ENCODE assay signal across 23 mouse cellular contexts in genomic region chr1:43558329-43558728, GRCm38 (mm10).
DNase-seq lines count a peak whose midpoint lies in the region; ATAC-seq and TF ChIP-seq lines count a peak whose summit lies in the region.
"Had no signal": no experiment of that assay in that cellular context is flagged by ENCODE, and none has a peak within 500 bp of the region (broad histone marks: within the 10 kb centered on the region; RNA-seq: fewer than 3 reads in every experiment).

No protein-coding gene starts in this region.

- no peak for TF ChIP-seq RAD21 in MEL (IDR thresholded peaks at IDR 0.05; ENCODE audit: low read depth, low read length)

- no peaks in the 10 kb centered on the region for H3K27me3 ChIP-seq in liver, postnatal 0 days (ENCODE audit: insufficient read depth, low read length)
- no peaks in the 10 kb centered on the region for H3K27me3 ChIP-seq in MEL (ENCODE audit: control insufficient read depth in 1 of 2, insufficient read depth in 2 of 2, low read length in 2 of 2)
- no peaks in the 10 kb centered on the region for H3K27me3 ChIP-seq in liver, embryonic 14.5 days (ENCODE audit: control insufficient read depth, insufficient read depth, low read length)
- no peaks in the 10 kb centered on the region for H3K27me3 ChIP-seq in neural tube, embryonic 15.5 days (replicated peaks)
- H3K27me3 ChIP-seq: embryonic facial prominence, embryonic 12.5 days; hindbrain, embryonic 13.5 days; Patski had no signal

- H3K4me1 ChIP-seq in liver, postnatal 0 days (ENCODE audit: insufficient read depth): peaks cover 16% of the 10 kb centered on the region
- peaks cover 16 to 17% of the 10 kb centered on the region in 2 experiments for H3K4me1 ChIP-seq in MEL (ENCODE audit: control insufficient read depth in 1 of 2, insufficient read depth in 2 of 2, low read length in 2 of 2)
- peaks cover 55 to 62% of the 10 kb centered on the region in 2 experiments for H3K4me1 ChIP-seq in liver, embryonic 14.5 days (replicated peaks; ENCODE audit: control insufficient read depth in 2 of 2, insufficient read depth in 2 of 2, low read length in 1 of 2)
- H3K4me1 ChIP-seq in neural tube, embryonic 15.5 days: peaks cover 15% of the 10 kb centered on the region; the same call in 1 of the 2 replicates

- no peak overlapping the region for H3K9ac ChIP-seq in liver, postnatal 0 days (replicated peaks)
- no peak overlapping the region for H3K9ac ChIP-seq in MEL (ENCODE audit: control insufficient read depth, low read depth, low read length, poor library complexity, severe bottlenecking)
- H3K9ac ChIP-seq in liver, embryonic 14.5 days (replicated peaks): peak overlapping the region; percentile 44
- H3K9ac ChIP-seq in neural tube, embryonic 15.5 days (replicated peaks): no peak overlapping the region
- H3K9ac ChIP-seq: embryonic facial prominence, embryonic 12.5 days; hindbrain, embryonic 13.5 days had no signal

- H3K36me3 ChIP-seq in liver, postnatal 0 days (replicated peaks; ENCODE audit: insufficient read depth, low read length): peaks cover 6% of the 10 kb centered on the region; the same call in 1 of the 2 replicates
- peaks cover 0 to 20% of the 10 kb centered on the region in 2 experiments; a peak in 2 of 4 replicates for H3K36me3 ChIP-seq in MEL (ENCODE audit: control insufficient read depth in 1 of 2, insufficient read depth in 2 of 2, low read length in 2 of 2)
- no peaks in the 10 kb centered on the region; the same call in 1 of the 2 replicates for H3K36me3 ChIP-seq in liver, embryonic 14.5 days (replicated peaks; ENCODE audit: control insufficient read depth, insufficient read depth, low read depth)
- H3K36me3 ChIP-seq in neural tube, embryonic 15.5 days: no peaks in the 10 kb centered on the region; the same call in 1 of the 2 replicates

- H3K4me2 ChIP-seq in liver, postnatal 0 days (ENCODE audit: low read depth, low read length): no peak overlapping the region
- peak overlapping the region; percentile 63 for H3K4me2 ChIP-seq in liver, embryonic 14.5 days (ENCODE audit: low read depth)
- no peak overlapping the region for H3K4me2 ChIP-seq in neural tube, embryonic 15.5 days
- H3K4me2 ChIP-seq: embryonic facial prominence, embryonic 12.5 days; hindbrain, embryonic 13.5 days had no signal

- TF ChIP-seq POLR2A in MEL (IDR thresholded peaks at IDR 0.05; ENCODE audit: control insufficient read depth in 1 of 2, insufficient read depth in 1 of 2, low read depth in 1 of 2, low read length in 2 of 2, poor library complexity in 1 of 2): no peak

- peak; percentile 73 for DNase-seq in liver
- no peak for DNase-seq in liver, postnatal 0 days
- DNase-seq in MEL (ENCODE audit: low read depth, low spot score): no peak
- peak in 1 of 3 experiments; percentile 48 for DNase-seq in liver, embryonic 14.5 days (ENCODE audit: low read depth in 3 of 3, low spot score in 3 of 3)
- DNase-seq in layer of hippocampus, adult 9-10 months (ENCODE audit: low spot score): no peak
- no peak for DNase-seq in spleen, adult 12 weeks (ENCODE audit: low spot score)
- DNase-seq: adrenal gland, adult 2 months; adrenal gland, postnatal 36 days; cerebellum, adult 11 months; cerebellum, adult 8-10 months; cerebellum, postnatal 14 days; gastrocnemius, adult 2 months; gastrocnemius, postnatal 25 days; heart, postnatal 10 days; heart, postnatal 4 days had no signal

- H3K9me3 ChIP-seq in liver, postnatal 0 days (ENCODE audit: low read length): no peaks in the 10 kb centered on the region
- H3K9me3 ChIP-seq in MEL (replicated peaks; ENCODE audit: insufficient read depth, low read length): no peaks in the 10 kb centered on the region
- H3K9me3 ChIP-seq in liver, embryonic 14.5 days (ENCODE audit: control insufficient read depth, low read length): no peaks in the 10 kb centered on the region
- H3K9me3 ChIP-seq in neural tube, embryonic 15.5 days (replicated peaks): no peaks in the 10 kb centered on the region
- H3K9me3 ChIP-seq: embryonic facial prominence, embryonic 12.5 days; hindbrain, embryonic 13.5 days had no signal

- TF ChIP-seq CTCF in liver, postnatal 0 days (IDR thresholded peaks at IDR 0.05; ENCODE audit: low read depth): no peak
- no peak for TF ChIP-seq CTCF in MEL (IDR thresholded peaks at IDR 0.05 in 2 of 3, conservative IDR thresholded peaks at IDR 0.05 in 1 of 3; ENCODE audit: control insufficient read depth in 1 of 3, insufficient read depth in 1 of 3, low read depth in 2 of 3, low read length in 3 of 3, poor library complexity in 1 of 3, severe bottlenecking in 1 of 3)
- TF ChIP-seq CTCF in liver, embryonic 14.5 days (IDR thresholded peaks at IDR 0.05; ENCODE audit: low read depth): no peak

- no peak for TF ChIP-seq EP300 in liver, postnatal 0 days (IDR thresholded peaks at IDR 0.05; ENCODE audit: low read depth)
- no peak for TF ChIP-seq EP300 in MEL (IDR thresholded peaks at IDR 0.05; ENCODE audit: low read depth in 1 of 2, low read length in 2 of 2)
- no peak for TF ChIP-seq EP300 in liver, embryonic 14.5 days (IDR thresholded peaks at IDR 0.05; ENCODE audit: low read depth)

- no peak overlapping the region for H3K4me3 ChIP-seq in liver, postnatal 0 days (ENCODE audit: low read depth, low read length)
- no peak overlapping the region for H3K4me3 ChIP-seq in MEL (ENCODE audit: control insufficient read depth in 1 of 2, insufficient read depth in 1 of 2, low read depth in 2 of 2, low read length in 2 of 2)
- H3K4me3 ChIP-seq in liver, embryonic 14.5 days (ENCODE audit: insufficient read depth in 1 of 2, low read depth in 2 of 2, low read length in 2 of 2): no peak overlapping the region
- H3K4me3 ChIP-seq in neural tube, embryonic 15.5 days (replicated peaks): no peak overlapping the region
- H3K4me3 ChIP-seq: embryonic facial prominence, embryonic 12.5 days; gastrocnemius, adult 2 months; hindbrain, embryonic 13.5 days had no signal

- no peak for ATAC-seq in liver, postnatal 0 days
- peak; percentile 56 for ATAC-seq in erythroid progenitor cell, adult 5-6 weeks (replicated peaks; ENCODE audit: low FRiP score, poor library complexity, severe bottlenecking)
- peak; percentile 47 for ATAC-seq in liver, embryonic 14.5 days (ENCODE audit: insufficient read depth)
- ATAC-seq in neural tube, embryonic 15.5 days (ENCODE audit: low FRiP score): no peak
- ATAC-seq: activated CD4-positive, CD25-positive, alpha-beta regulatory T cell, adult 4 months; forebrain, embryonic 14.5 days; hindbrain, postnatal 0 days; Patski had no signal

- no peak overlapping the region; the same call in 1 of the 2 replicates for H3K27ac ChIP-seq in liver, postnatal 0 days (ENCODE audit: low read depth)
- no peak overlapping the region for H3K27ac ChIP-seq in MEL (ENCODE audit: control insufficient read depth, low read depth, low read length)
- H3K27ac ChIP-seq in liver, embryonic 14.5 days: peak overlapping the region; percentile 90
- H3K27ac ChIP-seq in neural tube, embryonic 15.5 days (replicated peaks): no peak overlapping the region
- H3K27ac ChIP-seq: embryonic facial prominence, embryonic 12.5 days; gastrocnemius, adult 2 months; hindbrain, embryonic 13.5 days; hindbrain, postnatal 0 days had no signal

- 45% methylated on average over 3 of the region's 3 CpGs for WGBS in liver, postnatal 0 days (ENCODE audit: insufficient replicate concordance)
- 15% methylated on average over 3 of the region's 3 CpGs for WGBS in liver, embryonic 14.5 days (ENCODE audit: insufficient replicate concordance)
- 95% methylated on average over 3 of the region's 3 CpGs for WGBS in neural tube, embryonic 15.5 days

- H3K79me2 ChIP-seq in MEL (ENCODE audit: control insufficient read depth, insufficient read depth, low read length, poor library complexity): no peaks in the 10 kb centered on the region

TF ChIP-seq in MEL, 35 proteins besides CTCF, POLR2A, EP300 and RAD21:
- TF ChIP-seq UBTF (IDR thresholded peaks at IDR 0.05; ENCODE audit: borderline replicate concordance, insufficient read depth, low read depth, low read length) (no peak), ZNF384 (IDR thresholded peaks at IDR 0.05; ENCODE audit: low read depth, low read length) (no peak), GATA1 (IDR thresholded peaks at IDR 0.05; ENCODE audit: low read depth, low read length) (0 out of 2 replicates have a peak, but pooled peaks have one; percentile 10)

Comparison
In these comparisons a context has a peak if more than half of its experiments do, and no peak if none do; other contexts are left out.
1. ATAC-seq: peak in erythroid progenitor cell, adult 5-6 weeks (single experiment) and liver, embryonic 14.5 days (single experiment); none in liver, postnatal 0 days (single experiment) and neural tube, embryonic 15.5 days (single experiment).